Mouse (Mus musculus) mesoderm, embryonic 11.5 days (tissue): ENCODE results near the gene Gm14569.

ENCODE experiments used
- DNase-seq: peaks from one replicate; pipeline ENCODE4 v3.0.0-alpha.2; 2012; ENCODE audit warnings: low read depth, low spot score

Gm14569 gene

GRCm38 (mm10) chrX:36491730-36492129, at the start of gene Gm14569:
TSS of gene Gm14569 (minus strand) at chrX:36491830.
- DNase-seq, result no peak

- DNase-seq, result peak; percentile 69
These were observed 42.9 kb upstream of the Gm14569 start for GRCm38 (mm10) chrX:36534514-36534913.

GRCm38 (mm10) chrX:36533744-36534143, 42.1 kb upstream of the Gm14569 start:
- no peak for DNase-seq

GRCm38 (mm10) chrX:36530251-36530650, 38.6 kb upstream of the Gm14569 start:
- DNase-seq, result no peak

GRCm38 (mm10) chrX:36523729-36524128, 32.1 kb upstream of the Gm14569 start:
- no peak for DNase-seq

- DNase-seq, result no peak
These were observed 22.1 kb upstream of the Gm14569 start for GRCm38 (mm10) chrX:36513726-36514125.

GRCm38 (mm10) chrX:36513231-36513630, 21.6 kb upstream of the Gm14569 start:
- DNase-seq, result no peak

GRCm38 (mm10) chrX:36506863-36507262, 15.2 kb upstream of the Gm14569 start:
- peak; percentile 30 for DNase-seq

GRCm38 (mm10) chrX:36489506-36489905, 2.1 kb downstream of the Gm14569 start:
- peak; percentile 8 for DNase-seq

GRCm38 (mm10) chrX:36487996-36488395, 3.6 kb downstream of the Gm14569 start:
- DNase-seq, result peak; percentile 4

GRCm38 (mm10) chrX:36474873-36475272, 16.8 kb downstream of the Gm14569 start:
- no peak for DNase-seq

- DNase-seq, result no peak
These were observed 17.4 kb downstream of the Gm14569 start for GRCm38 (mm10) chrX:36474103-36474751.

GRCm38 (mm10) chrX:36456031-36456430, 35.6 kb downstream of the Gm14569 start:
- DNase-seq, result peak; percentile 23

- no peak for DNase-seq
These were observed 53.7 kb downstream of the Gm14569 start for GRCm38 (mm10) chrX:36437932-36438331.

- peak; percentile 2 for DNase-seq
These were observed 56.6 kb downstream of the Gm14569 start for GRCm38 (mm10) chrX:36434993-36435392.

- DNase-seq, result no peak
These were observed 72.5 kb downstream of the Gm14569 start for GRCm38 (mm10) chrX:36419153-36419552.

GRCm38 (mm10) chrX:36402316-36402715, 89.3 kb downstream of the Gm14569 start:
- no peak for DNase-seq

GRCm38 (mm10) chrX:36400980-36401379, 90.7 kb downstream of the Gm14569 start, which contains the start of gene Gm6268:
TSS of gene Gm6268 (plus strand) at chrX:36401280.
- DNase-seq, result no peak

GRCm38 (mm10) chrX:36393279-36393678, 98.4 kb downstream of the Gm14569 start:
- no peak for DNase-seq

GRCm38 (mm10) chrX:36392672-36393071, 99.0 kb downstream of the Gm14569 start:
- DNase-seq, result no peak

GRCm38 (mm10) chrX:36390503-36390902, 101.1 kb downstream of the Gm14569 start:
- DNase-seq, result no peak

GRCm38 (mm10) chrX:36389971-36390370, 101.7 kb downstream of the Gm14569 start:
- DNase-seq, result no peak

GRCm38 (mm10) chrX:36385340-36385739, 106.3 kb downstream of the Gm14569 start:
- no peak for DNase-seq
